Mouse (Mus musculus) heart, adult 18-20 months (tissue): ENCODE measurements around the gene Prkg1. TPM values are rescaled to one million over a fixed set of nuclear protein-coding genes. Genes with fewer than 3 reads are reported as not detected.
A peak's percentile ranks its signal among the peaks of the same experiment; 100 is the strongest.
"Not testable (repeated sequence)": the region's sequence is repeated elsewhere in the genome, so short reads cannot be mapped to it uniquely, and the experiment has no call there.

ENCODE experiments used
- DNase-seq, 2 experiments: peaks; one replicate each; pipeline ENCODE4 v3.0.0; 2021 to 2022; ENCODE audit warnings: mixed read lengths in 1 of 2
- total RNA-seq, 2 experiments: library from RNA; stranded (reverse); gene quantifications; 2 replicates each; pipeline ENCODE4 v1.2.3; 2021

Prkg1 gene
- total RNA-seq, 2 experiments from 2014 or later = 11.2 to 11.5 TPM

GRCm38 (mm10) chr19:30613150-30613865 lies 1151.5 kb downstream of the Prkg1 start:
- no peak for DNase-seq

GRCm38 (mm10) chr19:30586366-30586765 lies 1178.5 kb downstream of the Prkg1 start:
- no peak for DNase-seq

GRCm38 (mm10) chr19:30564516-30564915 lies 1200.3 kb downstream of the Prkg1 start:
- DNase-seq = no peak

- DNase-seq = no peak
These were observed 1201.0 kb downstream of the Prkg1 start for GRCm38 (mm10) chr19:30563876-30564275.

GRCm38 (mm10) chr19:30558024-30558423 lies 1206.8 kb downstream of the Prkg1 start:
- no peak for DNase-seq

- DNase-seq = peak; percentile 19 to 83
These were observed 1210.4 kb downstream of the Prkg1 start for GRCm38 (mm10) chr19:30554467-30554881.

- DNase-seq = no peak
These were observed 1211.1 kb downstream of the Prkg1 start for GRCm38 (mm10) chr19:30553740-30554139.

- no peak for DNase-seq
These were observed 1212.6 kb downstream of the Prkg1 start for GRCm38 (mm10) chr19:30552260-30552659.

- no peak for DNase-seq
These were observed 1214.8 kb downstream of the Prkg1 start for GRCm38 (mm10) chr19:30549854-30550647.

- DNase-seq = no peak
These were observed 1215.6 kb downstream of the Prkg1 start, which contains the start of gene Dkk1 for GRCm38 (mm10) chr19:30549044-30549853. Gene Dkk1, minus strand, starts transcription at chr19:30549665.

- DNase-seq = no peak
These were observed 1216.3 kb downstream of the Prkg1 start for GRCm38 (mm10) chr19:30548411-30549043.

- not testable (repeated sequence) for DNase-seq
These were observed 1225.4 kb downstream of the Prkg1 start for GRCm38 (mm10) chr19:30539365-30539941.

GRCm38 (mm10) chr19:30516771-30517170 lies 1248.1 kb downstream of the Prkg1 start:
- DNase-seq = no peak

Other genes starting within 250 kb of the Prkg1 start
- not detected for gene A1cf, start 103.7 kb upstream of the Prkg1 start, total RNA-seq